Mouse (Mus musculus): ENCODE data around the gene Psma3.

The Psma3 gene

DNA sequence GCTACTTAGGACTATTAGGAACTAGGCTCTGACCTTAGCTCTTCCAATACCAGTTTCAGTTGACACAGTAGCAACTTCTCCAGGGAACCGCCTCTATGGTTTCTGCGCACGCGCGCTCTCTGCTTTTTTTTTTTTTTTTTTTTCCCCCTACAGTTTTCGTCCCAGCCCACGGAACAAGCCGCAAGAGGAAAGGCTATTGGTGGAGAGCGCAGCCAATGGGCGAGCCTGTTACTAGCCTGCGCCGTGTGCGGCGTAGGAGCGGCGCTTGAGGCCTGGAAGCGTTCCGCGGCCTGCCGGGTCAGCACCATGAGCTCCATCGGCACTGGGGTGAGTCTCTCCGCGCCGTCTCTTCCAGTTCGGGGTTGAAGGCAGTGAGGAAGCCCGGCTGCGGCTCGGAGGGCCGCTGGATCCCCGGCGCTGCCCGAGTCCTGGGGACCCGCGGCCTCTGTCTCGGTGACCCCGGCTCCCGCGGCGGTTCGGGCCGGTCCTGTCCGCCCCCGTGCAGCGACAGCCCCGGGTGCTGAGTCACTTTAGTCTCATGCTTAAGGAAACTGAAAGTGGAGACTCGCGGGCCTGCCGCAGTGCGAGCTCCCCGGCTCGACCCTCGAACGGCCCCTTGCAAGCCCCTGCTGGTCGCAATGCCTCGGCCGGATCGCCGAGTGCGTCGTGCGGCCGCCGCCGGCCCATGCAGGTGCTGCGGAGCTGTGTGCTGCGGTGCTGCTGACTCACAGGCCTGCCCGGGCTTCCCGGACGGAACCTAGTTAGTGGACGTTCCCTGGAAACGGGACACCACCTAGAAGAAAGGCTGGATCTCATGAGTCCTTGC lies at the start of gene Psma3:
TSS of gene Psma3 (plus strand) at position 181 of the 826 bp plus-strand sequence.
- peak; percentile 84 to 90 for DNase-seq (ENCODE audit: low spot score in 2 of 2)

DNA sequence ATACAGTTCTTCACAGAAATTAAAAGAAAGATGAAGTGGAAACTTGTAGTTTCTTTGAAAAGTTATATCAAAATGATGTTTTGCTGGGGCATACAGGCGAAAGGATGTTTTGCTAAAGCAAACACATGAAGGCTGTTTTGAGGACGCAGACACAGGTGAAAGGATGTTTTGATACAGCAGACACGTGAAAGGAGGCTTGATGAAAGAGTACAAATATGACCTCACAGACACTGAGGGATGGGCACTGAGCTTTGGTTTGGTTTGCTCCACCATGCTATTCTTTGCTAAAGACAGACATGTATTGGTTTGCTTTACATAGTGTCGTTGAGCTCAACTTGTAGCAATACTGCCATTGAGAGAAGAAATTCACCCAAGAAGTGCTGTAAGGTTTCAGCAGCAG lies 44.6 kb upstream of the Psma3 start:
- DNase-seq (ENCODE audit: low spot score in 2 of 2) = no peak

DNA sequence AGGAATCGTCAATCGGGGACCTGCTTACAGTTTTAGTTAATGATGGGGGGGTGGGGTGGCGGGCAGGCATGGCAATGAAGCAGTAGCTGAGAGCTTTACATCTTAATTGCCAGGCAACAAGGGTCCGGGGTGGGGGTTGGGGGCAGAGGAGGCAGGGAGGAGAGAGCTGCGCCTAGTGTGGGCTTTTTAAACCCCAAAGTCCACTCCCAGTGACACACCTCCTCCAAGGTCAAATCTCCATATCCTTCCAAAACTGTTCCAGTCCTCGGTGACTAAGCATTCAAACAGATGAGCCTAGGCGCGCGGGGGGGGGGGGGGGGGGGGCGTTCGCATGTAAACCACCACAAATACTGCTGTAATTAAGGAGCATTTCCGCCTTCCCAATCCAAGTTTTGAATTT lies 37.3 kb upstream of the Psma3 start:
- no peak for DNase-seq (ENCODE audit: low spot score in 2 of 2)

DNA sequence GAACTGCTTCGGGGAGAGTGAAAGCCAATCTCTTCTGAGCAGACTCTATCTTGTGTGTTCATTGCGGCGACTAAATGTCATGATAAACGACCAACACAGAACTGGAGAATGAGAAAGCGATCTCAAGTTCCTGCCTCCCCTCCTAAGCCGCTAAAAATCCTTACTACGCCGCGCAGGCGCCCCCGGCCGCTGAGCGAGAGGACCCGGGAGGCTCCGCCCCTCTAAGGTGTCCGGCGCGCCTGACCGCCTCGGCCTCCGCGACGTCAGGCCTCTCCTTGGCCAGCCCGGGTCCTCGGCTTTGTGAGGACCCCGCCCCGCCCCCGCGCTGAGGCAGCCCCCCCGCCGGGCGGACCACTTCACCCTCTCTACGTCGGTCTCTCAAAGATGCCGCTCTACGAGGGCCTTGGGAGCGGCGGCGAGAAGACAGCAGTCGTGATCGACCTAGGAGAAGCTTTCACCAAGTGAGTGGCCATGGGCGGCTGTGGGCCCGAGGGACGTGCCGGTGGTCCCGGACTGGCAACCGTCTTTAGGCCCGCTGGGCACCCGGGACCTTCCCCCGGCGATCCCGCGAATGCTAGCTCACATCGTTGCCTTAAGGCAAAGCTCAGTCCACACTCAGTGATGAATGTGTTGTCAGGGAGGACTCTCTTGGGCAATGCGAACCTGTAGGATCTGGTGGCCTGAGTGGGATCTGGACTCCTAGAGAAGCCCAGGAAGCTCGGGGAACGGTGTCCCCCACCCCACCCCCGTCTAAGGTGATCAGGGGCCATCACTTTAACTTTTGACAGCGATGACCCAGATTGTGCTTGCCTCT lies 36.6 kb upstream of the Psma3 start, which contains the start of gene Actr10:
TSS of gene Actr10 (plus strand) at position 287 of the 814 bp plus-strand sequence.
- DNase-seq (ENCODE audit: low spot score in 2 of 2) = peak; percentile 68 to 91

DNA sequence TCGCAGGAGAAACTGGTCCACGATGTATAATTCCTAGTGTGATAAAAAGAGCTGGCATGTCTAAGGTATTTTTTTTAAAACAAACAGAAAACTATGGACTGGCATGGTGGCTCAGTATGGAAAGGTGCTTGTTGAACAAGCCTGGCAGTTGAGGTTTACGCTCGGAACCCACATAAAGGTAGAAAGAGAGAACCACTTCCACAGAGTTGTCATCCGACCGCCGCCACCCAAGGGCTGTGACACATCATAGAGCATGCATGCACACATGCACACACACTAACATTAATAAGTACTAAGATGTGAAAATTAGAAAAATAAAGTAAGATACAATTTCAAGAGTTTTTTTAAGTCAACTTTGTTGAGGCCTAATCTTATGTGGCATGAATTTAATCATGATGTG lies 33.6 kb upstream of the Psma3 start:
- no peak for DNase-seq (ENCODE audit: low spot score in 2 of 2)

DNA sequence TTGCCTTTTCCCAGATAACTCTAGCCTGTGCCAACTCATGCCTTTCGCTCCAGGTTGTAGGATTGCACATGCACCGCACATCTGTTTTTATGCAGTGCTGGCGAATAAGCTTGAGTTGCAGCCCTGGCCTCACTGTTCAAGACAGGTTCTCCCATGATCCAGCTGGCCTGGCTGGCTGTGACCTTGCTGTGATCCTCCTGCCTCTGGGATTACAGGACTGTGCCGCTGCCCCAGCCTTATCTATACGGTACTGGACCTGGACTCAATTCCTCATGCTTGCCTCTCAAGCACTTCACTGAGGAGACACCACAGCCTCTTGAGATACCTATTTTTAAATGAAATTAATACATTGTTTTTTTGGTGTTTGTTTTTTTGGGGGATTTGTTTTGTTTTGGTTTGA lies 30.2 kb upstream of the Psma3 start:
- DNase-seq (ENCODE audit: low spot score in 2 of 2) = no peak

DNA sequence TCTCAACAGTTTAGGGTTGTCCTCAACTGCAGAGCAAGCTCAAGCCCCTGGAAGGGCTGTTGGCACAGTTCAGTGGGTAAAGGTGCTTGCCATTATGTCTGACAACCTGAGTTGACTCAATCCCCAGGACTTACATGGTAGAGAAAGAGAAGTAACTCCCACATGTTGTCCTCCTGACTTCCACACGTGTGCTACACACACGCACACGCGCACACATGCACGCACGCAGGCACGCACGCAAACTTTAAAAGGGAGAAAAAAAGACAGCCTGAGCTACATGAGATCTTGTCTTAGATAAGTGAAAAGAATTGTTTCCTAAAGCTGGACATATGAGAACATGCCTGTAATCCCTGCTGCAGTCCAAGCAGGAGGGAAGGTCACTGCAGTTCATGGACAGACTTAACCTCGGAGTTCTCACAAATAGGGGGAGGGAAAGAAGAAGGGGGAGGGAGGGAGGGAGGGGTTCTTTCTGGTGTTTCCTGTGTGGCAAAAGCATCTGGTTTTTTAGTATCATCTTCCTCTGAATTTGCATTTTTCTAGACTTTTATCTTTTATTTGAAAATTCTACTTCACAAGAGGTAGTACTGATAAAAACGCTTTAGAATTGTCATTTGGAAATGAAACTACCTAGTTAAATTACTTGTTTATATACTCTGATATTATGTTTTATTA lies 27.7 kb upstream of the Psma3 start:
- DNase-seq (ENCODE audit: low spot score in 2 of 2) = no peak

DNA sequence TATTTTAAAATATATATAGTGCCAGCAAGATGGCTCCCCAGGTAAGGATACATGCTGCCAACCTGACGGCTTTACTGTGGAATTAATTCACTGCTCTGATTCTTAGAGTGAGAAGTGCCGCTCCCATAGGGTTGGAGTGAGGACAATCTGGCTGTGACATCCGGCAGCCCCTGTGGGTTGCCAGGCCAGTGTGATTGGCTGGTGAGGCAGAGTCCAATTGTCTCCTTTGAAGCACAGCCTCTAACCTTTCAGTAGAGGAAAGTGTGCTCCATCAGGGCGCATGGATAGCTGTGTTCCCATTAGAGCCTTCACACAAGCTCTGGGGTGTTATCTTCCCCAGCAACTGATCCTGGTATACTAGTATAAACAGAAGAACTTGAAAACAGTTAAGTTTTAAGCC lies 15.8 kb upstream of the Psma3 start:
- no peak for DNase-seq (ENCODE audit: low spot score in 2 of 2)

DNA sequence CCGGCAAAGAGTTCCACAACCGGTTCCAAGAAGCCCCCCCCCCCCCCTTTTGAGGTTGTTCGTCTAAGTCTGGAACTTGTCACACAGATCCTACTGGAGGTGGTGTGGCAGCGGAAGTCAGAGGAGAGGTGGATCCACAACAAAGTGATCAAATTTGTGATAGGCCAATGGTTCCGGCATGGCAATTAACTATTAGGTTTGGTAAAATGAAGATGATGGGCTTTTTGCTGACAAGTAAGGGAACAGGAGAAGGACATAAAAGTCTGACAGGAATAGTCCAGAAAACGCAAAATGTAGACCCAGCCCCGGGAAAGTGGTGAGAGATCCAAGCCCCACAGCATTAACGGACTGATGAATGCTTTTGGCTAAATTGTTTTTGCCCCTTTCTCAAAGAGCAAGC lies 6.8 kb upstream of the Psma3 start:
- no peak for DNase-seq (ENCODE audit: low spot score in 2 of 2)

DNA sequence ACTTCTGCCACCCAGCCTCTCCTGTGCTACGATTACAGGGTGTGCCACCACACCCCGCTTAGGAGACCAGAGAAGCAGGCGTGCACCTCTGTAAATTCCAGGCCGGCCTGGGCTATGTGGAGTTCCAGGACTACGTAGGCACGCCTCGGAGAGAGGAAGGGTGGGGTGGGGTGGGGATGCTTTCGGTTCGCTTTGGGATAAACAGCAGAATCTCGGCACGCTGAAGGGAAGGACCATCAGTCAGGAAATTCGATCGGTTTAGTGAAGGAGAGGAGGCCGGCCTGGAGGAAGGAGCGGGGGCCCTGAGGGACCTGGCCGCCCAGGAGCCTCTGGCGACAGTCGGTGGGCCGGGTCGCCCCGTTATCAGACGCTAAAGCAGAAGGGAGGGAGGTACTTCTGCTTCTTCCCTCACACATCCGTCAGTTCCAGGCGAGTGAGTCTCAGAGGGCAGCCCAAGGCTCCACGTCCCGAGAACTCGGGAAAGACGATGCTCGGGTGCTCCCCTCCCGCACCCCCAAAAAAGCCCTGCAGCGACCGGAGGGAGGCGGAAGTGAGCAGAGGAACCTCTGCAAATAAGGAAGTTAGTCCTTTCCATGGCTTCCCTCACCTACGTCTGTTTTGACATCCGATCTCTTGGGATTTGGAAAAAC lies 6.2 kb upstream of the Psma3 start:
- peak; percentile 47 to 84 for DNase-seq (ENCODE audit: low spot score in 2 of 2)

DNA sequence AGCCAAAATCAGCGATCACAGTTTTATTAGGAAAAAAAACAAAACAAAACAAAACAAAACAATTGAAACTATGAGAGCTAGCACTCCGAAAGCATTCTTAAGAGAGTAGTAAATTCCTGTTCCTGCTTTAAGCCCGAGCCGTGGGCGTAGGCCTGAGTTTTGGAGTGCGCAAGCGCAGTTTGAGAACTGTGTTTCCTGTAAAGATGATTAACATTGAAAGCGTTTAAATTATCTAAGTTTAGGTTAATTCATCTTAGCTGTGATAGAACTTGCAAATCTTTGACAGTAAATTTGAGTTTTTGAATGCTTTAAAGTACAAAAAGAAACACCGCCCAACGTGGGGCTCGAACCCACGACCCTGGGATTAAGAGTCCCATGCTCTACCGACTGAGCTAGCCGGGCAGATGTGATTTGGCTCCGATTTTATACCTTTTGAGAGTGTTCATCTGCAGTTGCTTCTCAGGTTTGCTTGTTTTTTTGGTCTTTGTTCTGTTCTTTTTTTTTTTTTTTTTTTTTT lies 5.6 kb upstream of the Psma3 start:
- DNase-seq (ENCODE audit: low spot score in 2 of 2) = peak; percentile 72 to 93

DNA sequence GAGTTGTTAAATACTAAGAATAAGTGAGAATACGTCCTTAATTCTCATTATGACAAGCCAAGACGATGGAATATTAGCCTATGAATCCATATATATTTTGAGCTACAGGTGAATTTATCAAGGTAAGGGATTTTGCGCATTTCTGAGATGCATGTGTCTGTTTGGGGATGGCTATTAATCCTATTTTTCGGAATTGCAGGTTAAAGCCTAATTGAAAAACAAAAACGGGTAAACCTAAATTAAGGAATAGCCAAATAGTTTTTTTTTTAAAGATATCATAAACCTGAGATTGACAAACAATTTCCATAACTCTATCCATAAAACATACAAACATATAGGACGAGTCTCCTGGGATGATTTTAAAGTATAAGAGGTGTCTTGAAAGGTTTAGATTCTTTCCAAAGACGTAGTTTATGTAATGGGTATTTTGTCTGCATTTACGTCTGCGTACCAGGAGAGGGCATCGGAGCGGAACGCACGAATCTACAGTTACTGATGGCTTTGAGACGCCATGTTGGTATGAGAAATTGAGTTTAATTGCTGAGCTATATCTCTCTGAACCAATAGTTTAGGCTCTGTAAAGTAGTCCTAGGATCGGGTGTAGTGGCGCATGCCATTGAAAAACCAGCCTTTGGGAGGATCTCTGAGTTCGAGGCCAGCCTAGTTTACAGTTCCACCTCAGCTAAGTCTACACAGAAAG lies 4.8 kb upstream of the Psma3 start:
- peak; percentile 49 to 65 for DNase-seq (ENCODE audit: low spot score in 2 of 2)

DNA sequence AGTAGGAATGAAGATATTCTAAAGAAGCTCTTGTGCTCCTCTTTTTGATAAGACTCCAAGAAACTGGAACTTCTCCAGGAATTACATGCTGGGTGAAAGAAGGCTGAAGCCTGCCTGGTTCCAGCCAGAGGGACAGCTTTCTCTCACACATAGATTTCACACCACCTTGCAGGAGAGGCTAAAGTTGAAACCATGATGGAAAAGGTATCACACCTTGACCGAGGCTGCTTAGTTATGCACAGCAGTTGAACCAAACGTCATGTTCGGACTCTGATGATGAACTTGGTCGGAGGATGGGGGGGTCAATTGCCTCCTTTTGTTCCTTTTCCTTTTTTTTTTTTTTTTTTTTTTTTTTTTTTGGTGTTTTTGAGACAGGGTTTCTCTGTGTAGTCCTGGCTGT lies 590 bp upstream of the Psma3 start:
- DNase-seq (ENCODE audit: low spot score in 2 of 2) = no peak

DNA sequence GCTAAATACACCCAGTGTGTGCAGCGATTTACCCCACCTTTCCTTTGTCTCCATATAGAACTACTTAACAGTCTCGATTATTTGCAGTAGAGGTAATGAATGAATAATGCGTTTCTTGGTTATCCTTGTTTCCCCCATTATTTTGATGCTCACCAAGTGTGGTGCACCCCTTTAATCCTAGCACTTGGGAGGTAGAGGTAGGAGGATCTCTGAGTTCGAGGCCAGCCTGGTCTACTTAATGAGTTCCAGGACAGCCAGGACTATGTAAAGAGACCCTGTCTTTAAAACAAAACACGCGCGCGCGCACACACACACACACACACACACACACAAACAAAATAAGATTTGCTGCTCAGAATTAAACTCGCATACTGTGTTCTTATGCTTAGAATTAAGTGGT lies 985 bp downstream of the Psma3 start:
- no peak for DNase-seq (ENCODE audit: low spot score in 2 of 2)

DNA sequence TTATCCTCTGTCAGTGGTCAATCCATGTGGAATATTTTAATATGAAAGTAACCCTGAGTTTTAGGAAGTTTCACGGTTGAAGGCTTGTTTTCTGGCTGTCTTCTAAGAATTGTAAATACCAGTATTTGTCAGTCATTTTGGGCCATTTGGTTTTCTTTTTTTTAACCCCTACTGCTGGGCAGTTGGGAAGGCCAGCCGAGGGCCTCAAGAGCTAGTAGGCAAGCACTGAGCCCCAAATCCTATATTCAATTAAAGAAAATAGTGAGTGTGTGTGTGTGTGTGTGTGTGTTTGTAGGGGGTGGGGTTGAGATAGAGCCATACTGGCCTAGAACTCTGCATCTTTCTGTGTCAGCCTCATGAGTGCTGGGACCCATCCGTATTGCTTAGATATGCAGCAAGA lies 1.5 kb downstream of the Psma3 start:
- DNase-seq (ENCODE audit: low spot score in 2 of 2) = no peak

DNA sequence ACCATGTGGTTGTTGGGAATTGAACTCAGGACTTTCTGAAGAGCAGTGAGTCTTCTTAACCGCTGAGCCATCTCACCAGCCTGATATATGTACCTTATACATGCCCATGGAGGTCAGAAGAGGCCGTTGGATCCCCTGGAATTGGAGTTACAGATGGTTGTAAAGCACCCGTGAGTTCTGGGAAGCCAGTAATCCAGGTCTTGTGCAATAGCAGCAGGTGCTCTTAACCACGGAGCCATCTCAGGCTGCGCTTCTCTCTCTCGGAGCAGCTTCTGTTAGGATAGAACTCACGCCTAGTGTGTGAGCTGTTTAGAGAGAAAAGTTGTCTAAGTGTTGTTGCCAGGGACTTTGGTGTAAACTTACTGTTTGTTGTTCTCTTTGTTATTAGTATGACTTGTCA lies 3.9 kb downstream of the Psma3 start:
- DNase-seq (ENCODE audit: low spot score in 2 of 2) = no peak

DNA sequence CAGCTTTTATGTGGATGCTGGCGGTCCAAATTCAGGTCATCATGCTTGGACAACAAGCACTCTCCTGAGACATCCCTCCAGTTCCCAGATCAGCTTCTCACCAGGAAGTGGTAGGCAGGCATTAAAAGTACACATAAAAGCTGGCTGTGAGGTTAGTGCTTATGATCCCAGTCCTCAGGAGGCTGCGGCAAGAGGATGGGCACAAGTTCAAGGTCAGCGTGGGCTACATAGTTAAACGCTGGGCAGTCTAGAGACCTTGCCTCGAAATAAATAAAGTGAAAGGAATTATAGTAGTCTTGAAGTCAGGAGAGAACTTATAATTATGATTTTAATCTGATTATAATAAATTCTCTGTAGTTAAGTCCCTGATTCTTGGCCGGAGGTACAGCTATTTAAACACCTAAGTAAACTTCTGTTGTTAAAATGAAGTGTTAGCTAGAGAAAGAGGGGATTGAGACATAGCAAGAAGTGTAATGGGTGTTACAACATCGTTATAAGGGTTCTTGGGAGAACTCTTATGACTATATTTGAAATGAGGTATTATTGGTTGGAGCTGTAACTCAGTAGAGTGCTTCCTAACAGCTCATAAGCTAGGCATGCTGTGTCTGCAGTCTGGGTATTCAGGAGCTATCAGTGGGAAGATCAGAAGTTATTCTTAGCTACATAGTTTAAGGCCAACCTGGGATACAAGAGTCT lies 10.6 kb downstream of the Psma3 start:
- DNase-seq (ENCODE audit: low spot score in 2 of 2) = no peak

DNA sequence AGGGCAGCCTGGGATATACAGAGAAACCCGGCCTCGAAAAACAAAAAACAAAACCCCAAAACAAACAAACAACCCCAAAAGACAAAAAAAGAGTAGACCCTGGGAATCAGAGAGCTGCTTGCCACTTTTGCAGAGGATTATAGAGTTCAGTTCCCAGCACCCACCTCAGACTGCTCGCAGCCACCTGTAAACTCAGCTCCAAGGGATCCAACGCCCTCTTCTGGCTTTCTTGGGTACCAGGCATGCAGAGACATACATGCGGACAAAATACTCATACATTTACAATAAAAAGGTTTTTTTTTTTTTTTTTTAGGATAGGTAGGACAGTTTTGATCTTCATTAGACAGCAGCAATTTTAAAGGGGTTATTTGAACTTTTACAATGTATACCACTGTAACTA lies 22.8 kb downstream of the Psma3 start:
- no peak for DNase-seq (ENCODE audit: low spot score in 2 of 2)

DNA sequence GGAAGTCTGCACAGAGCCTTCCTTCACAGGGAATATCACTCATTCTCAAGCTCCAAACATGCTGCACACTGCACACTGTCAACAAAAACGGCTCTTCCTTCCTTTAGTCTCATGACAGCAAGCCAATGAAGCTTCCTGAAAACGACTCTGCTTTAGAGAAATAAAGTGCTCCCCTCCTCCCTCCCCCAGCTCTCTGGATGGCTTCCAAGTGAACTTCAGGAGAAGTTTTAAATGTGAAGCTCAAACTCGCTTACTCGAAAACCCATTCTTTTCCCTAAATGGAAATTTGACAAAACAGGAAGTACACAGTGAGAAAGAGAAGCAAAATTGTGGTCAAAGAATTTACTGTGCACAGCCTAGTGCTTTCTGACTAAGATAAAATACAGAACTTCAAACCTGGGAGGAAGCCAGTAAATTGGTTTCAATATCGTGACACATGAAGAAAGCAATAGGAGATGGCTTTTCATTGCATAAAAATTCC lies 25.0 kb downstream of the Psma3 start:
- DNase-seq (ENCODE audit: low spot score in 2 of 2) = no peak

DNA sequence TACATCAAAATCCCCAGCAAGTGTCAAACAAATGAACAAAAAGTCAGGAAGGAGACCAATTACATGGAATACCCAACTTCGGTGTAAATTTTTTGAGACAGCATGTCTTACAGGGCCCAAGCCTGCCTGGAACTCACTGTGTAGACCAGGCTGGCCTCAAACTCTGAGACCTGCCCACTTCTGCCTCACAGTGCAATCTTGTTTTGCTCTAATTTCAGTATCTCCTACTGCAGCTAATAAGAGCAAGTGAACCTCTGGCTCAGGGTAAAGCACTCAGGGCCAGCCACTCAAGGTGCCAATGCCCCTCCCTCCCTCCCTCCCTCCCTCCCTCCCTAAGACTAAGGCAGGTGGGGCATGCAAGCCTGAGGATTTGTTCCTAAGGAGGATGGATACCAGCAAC lies 25.9 kb downstream of the Psma3 start:
- DNase-seq (ENCODE audit: low spot score in 2 of 2) = no peak
